Mouse (Mus musculus): ENCODE results near the gene Fyn. TPM values are rescaled to one million over a fixed set of nuclear protein-coding genes. Genes with fewer than 3 reads are reported as not detected.

Fyn gene
- polyA plus RNA-seq, 1 experiment from 2014 or later: 20.8 TPM

DNA sequence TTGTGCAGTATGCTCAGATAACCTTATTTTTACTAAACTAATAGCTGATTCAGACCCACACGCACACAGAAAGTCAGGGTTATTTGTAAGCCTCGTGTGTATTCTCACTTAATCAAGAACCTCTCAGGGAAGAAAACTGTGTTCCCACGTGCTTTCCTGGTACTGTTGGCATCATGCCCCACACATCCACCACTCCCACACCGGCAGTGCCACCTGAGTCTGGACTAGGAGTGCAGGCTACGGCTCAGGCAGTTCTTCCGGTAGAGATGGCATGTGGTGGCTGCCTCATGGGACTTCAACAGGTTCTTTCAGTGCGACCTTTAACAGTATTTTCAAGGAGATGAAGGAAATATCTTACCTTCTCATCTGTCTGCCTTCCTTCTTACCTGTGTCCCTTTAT lies 104.3 kb downstream of the Fyn start:
- peaks cover 7% of the 10 kb centered on the region for H3K4me1 ChIP-seq
- H3K27me3 ChIP-seq (ENCODE audit: insufficient read depth, poor library complexity, severe bottlenecking): no peaks in the 10 kb centered on the region
- H3K4me3 ChIP-seq: no peak overlapping the region
- H3K9me3 ChIP-seq: no peaks in the 10 kb centered on the region
- no peaks in the 10 kb centered on the region for H3K36me3 ChIP-seq
- no peak for DNase-seq (ENCODE audit: low spot score)
- no peak overlapping the region for H3K27ac ChIP-seq
- WGBS: 84% methylated on average over 7 of the region's 7 CpGs

DNA sequence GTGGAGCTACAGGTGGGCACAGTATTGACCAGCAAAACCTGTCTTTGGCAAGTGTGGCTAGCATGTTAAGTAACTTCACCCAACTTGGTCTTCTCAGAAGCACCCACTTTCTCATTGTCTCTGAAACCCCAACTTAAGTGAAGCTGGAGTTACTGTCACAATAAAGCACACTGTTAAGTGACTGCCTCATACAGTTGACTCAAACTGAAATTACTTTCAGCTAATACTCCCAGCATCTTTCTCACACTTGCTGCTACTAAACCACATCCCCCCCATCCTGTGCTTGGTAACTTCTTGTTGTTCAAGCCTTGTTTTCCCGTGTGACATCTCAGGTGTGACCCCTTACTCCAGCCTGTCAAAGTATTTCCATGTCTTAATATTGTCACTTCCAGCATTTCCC lies 110.7 kb downstream of the Fyn start:
- Histone ChIP-seq H3K9me3 (no peaks in the 10 kb centered on the region), H3K4me1 (peaks cover 8% of the 10 kb centered on the region), H3K27ac (no peak overlapping the region), H3K27me3 (ENCODE audit: insufficient read depth, poor library complexity, severe bottlenecking) (no peaks in the 10 kb centered on the region), H3K36me3 (peaks cover 5% of the 10 kb centered on the region; the same call in 1 of the 2 replicates), H3K4me3 (no peak overlapping the region)
- WGBS: 72% methylated on average over 1 of the region's 1 CpGs
- no peak for DNase-seq (ENCODE audit: low spot score)

DNA sequence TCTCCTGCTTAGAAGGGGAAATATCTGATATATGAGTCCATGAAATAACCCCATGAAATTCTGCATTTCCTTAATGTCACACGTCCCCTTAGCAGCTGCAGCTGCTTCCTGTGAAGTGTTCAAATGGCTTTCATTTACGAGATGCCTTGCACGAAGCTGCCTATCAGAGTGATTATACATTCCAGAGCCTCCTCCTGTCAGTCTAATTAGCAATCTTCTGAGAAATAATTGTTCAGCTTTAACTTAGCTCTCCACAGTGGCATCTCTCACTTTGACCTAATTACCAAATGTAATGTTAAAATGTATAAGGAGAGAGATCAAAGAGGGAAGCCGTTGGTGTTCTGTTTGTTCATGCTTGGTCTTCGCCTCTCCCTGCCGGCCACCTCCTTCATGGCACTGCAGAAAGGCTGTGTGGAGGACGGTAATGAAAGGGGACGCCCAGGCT lies 115.7 kb downstream of the Fyn start:
- Histone ChIP-seq H3K27me3 (ENCODE audit: insufficient read depth, poor library complexity, severe bottlenecking) (no peaks in the 10 kb centered on the region), H3K27ac (no peak overlapping the region), H3K4me3 (no peak overlapping the region), H3K9me3 (no peaks in the 10 kb centered on the region), H3K36me3 (peaks cover 5% of the 10 kb centered on the region; the same call in 1 of the 2 replicates), H3K4me1 (peaks cover 39% of the 10 kb centered on the region)
- 53% methylated on average over 8 of the region's 8 CpGs for WGBS
- DNase-seq (ENCODE audit: low spot score): no peak

DNA sequence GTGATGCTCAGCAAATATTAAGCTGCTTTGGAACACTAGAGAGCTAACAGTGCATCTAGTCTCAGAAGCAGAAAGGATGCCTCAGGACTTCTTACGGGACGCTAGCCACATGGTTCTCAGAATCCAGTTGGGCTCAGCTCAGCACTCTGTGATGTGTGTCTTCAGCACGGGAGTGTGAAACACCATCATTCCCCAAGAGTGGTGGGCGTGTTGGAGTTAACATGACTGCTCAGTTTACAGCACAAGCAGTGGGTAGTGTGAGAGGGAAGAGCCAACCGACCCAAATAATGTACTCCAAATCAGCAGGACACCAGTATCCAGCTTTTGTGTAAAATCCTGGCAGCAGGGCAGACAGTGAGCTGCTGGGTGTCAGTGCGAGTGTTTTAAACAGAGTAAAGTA lies 116.2 kb downstream of the Fyn start:
- no peak for DNase-seq (ENCODE audit: low spot score)
- H3K4me3 ChIP-seq: no peak overlapping the region
- no peaks in the 10 kb centered on the region for H3K27me3 ChIP-seq (ENCODE audit: insufficient read depth, poor library complexity, severe bottlenecking)
- no peaks in the 10 kb centered on the region for H3K9me3 ChIP-seq
- WGBS: 43% methylated on average over 6 of the region's 6 CpGs
- no peak overlapping the region for H3K27ac ChIP-seq
- peaks cover 5% of the 10 kb centered on the region; the same call in 1 of the 2 replicates for H3K36me3 ChIP-seq
- peaks cover 40% of the 10 kb centered on the region for H3K4me1 ChIP-seq

DNA sequence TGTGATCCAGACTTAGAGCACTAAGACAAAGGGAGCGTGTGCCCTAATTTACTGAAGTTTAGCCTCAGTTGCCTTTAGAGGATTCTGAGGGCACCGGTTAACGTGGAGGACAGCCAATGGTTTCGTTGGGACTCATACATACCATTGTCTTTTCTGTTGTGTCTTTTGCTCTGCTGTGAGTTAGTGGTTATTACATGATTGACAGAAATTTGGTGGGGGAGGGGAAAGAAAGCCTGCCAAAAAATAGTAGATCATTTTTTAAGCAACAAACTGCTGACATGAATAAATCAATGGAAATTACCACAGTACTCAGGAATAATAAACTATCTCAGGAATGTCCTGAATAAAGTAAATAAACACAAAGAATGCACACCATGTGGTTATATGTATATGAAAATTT lies 117.3 kb downstream of the Fyn start:
- 83% methylated on average over 4 of the region's 4 CpGs for WGBS
- Histone ChIP-seq H3K4me3 (no peak overlapping the region), H3K27me3 (ENCODE audit: insufficient read depth, poor library complexity, severe bottlenecking) (no peaks in the 10 kb centered on the region), H3K27ac (no peak overlapping the region), H3K9me3 (no peaks in the 10 kb centered on the region), H3K4me1 (peaks cover 49% of the 10 kb centered on the region), H3K36me3 (peaks cover 5% of the 10 kb centered on the region; the same call in 1 of the 2 replicates)
- DNase-seq (ENCODE audit: low spot score): no peak

DNA sequence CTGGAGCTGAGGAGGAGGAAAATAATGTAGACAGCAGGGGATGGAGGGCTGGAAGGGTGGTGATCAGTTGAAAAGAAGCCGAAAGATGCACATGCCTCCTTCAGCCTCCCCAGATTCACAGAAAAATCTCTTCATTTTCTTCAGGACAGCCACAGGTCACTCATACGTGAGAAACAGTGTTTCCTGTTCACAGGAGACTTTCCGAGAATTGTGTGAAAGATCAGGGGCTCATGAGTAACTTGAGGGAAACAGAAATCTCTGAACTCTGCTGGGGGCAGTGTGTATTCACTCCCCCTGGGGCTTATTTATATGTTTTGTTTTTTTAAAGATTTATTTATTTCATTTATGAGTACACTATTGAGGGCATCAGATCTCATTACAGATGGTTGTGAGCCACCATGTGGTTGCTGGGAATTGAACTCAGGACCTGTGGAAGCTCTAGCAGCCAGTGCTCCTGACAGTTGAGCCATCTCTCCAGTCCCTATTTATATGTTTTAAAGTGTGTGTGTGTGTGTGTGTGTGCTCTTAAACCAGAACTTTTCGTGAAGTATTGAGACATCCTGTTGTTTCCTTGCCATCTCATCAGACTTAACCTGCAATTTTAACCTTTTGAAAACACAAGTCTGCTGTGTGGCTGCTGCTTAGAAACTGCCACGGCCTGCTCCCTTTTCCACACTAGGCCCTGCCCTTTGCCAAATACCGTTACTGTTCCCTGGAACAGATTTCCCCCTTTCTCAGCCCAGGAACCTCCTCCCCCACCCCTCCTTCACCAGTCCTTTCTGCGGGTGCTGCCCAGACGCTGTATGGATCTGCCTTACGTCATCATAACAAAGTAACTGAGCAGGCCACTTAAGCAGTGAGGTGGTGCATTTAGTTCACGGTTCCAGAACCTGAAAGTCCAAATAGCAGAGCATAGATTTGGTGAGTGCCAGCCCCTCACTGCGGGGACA lies 118.1 kb downstream of the Fyn start:
- Histone ChIP-seq H3K4me3 (no peak overlapping the region), H3K4me1 (peaks cover 49% of the 10 kb centered on the region), H3K27ac (0 out of 2 replicates have a peak overlapping the region, but pooled peaks have one; percentile 10), H3K9me3 (no peaks in the 10 kb centered on the region), H3K36me3 (peaks cover 5% of the 10 kb centered on the region; the same call in 1 of the 2 replicates), H3K27me3 (ENCODE audit: insufficient read depth, poor library complexity, severe bottlenecking) (no peaks in the 10 kb centered on the region)
- 46% methylated on average over 11 of the region's 11 CpGs for WGBS
- DNase-seq (ENCODE audit: low spot score): no peak

DNA sequence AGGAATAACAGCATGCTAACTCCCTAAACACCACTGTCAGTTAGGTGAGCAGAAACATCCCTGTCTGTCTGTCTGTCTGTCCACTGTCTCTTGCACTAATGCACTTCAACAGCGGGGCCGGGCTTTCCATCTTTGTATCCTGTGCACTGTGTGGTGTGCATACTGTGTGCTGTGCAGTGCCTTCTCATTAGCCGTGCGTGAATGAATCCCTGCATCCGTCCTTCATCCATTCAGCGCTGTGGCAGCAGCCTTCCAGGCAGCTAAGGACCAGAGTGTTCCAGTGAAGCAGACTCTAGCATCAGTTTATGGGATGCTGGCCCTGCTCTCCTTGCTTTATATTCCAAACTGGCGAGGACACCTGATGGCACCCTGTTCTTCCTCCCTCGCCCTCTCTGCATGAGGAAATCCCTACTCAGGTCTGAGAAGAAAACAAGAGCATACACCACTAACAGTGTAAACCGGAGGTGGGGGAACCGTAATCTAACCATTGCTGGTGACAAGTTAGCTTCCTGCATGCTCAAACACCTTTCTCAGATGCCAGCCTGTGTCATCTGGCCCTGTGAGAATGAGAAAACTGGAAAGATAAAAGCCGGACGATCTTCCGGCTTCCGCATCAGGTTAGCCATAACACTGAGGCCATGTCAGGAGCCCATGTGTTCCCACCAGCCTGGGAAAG lies 119.2 kb downstream of the Fyn start:
- H3K9me3 ChIP-seq: no peaks in the 10 kb centered on the region
- peaks cover 49% of the 10 kb centered on the region for H3K4me1 ChIP-seq
- H3K4me3 ChIP-seq: no peak overlapping the region
- peaks cover 5% of the 10 kb centered on the region; the same call in 1 of the 2 replicates for H3K36me3 ChIP-seq
- WGBS: 75% methylated on average over 14 of the region's 14 CpGs
- no peaks in the 10 kb centered on the region for H3K27me3 ChIP-seq (ENCODE audit: insufficient read depth, poor library complexity, severe bottlenecking)
- DNase-seq (ENCODE audit: low spot score): no peak
- H3K27ac ChIP-seq: peak overlapping the region; percentile 23; the same call in 1 of the 2 replicates

DNA sequence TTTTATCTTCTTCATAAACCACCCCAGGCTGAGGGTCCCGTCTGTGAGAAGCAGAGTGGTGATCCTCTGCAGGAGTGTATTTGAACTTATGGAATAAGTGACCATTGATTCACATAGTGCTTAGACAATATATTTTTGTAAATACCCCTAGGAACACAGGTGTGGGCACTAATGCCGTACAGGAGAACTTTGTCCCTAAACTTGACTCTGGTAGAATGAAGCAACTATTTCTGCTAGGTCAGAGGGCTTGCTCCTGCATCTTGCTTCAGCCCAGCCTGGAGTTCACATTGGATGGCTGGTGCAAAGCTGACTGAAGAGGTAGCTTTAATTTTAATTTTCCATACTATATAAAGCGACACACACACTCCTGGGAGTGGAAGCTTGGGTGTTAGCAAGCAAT lies 119.9 kb downstream of the Fyn start:
- no peaks in the 10 kb centered on the region for H3K36me3 ChIP-seq
- H3K27ac ChIP-seq: no peak overlapping the region
- DNase-seq (ENCODE audit: low spot score): no peak
- H3K4me3 ChIP-seq: no peak overlapping the region
- peaks cover 49% of the 10 kb centered on the region for H3K4me1 ChIP-seq
- WGBS: 72% methylated on average over 3 of the region's 3 CpGs
- H3K9me3 ChIP-seq: no peaks in the 10 kb centered on the region
- no peaks in the 10 kb centered on the region for H3K27me3 ChIP-seq (ENCODE audit: insufficient read depth, poor library complexity, severe bottlenecking)

DNA sequence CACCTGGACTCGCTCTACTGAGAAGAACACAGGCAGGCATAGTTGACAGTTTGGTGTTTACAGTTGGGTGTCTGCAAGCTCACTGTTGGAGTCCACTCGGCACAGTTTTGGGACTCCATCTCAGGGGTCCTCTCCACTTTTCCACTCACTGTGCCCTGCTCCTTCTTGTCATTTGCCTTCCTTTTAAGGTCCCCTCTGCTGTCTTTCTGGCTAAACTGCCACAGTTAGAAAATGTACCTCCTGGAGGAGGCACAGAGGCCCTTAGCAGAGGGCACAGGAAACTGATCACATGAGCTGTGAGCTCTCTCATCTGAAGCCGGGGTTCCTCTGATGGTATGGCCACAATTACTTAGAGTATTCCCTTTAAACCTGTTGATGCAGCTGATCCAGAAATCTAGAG lies 120.3 kb downstream of the Fyn start:
- Histone ChIP-seq H3K9me3 (no peaks in the 10 kb centered on the region), H3K27me3 (ENCODE audit: insufficient read depth, poor library complexity, severe bottlenecking) (no peaks in the 10 kb centered on the region), H3K36me3 (no peaks in the 10 kb centered on the region), H3K4me3 (no peak overlapping the region), H3K27ac (no peak overlapping the region), H3K4me1 (peaks cover 49% of the 10 kb centered on the region)
- no peak for DNase-seq (ENCODE audit: low spot score)
- 80% methylated on average over 3 of the region's 3 CpGs for WGBS

DNA sequence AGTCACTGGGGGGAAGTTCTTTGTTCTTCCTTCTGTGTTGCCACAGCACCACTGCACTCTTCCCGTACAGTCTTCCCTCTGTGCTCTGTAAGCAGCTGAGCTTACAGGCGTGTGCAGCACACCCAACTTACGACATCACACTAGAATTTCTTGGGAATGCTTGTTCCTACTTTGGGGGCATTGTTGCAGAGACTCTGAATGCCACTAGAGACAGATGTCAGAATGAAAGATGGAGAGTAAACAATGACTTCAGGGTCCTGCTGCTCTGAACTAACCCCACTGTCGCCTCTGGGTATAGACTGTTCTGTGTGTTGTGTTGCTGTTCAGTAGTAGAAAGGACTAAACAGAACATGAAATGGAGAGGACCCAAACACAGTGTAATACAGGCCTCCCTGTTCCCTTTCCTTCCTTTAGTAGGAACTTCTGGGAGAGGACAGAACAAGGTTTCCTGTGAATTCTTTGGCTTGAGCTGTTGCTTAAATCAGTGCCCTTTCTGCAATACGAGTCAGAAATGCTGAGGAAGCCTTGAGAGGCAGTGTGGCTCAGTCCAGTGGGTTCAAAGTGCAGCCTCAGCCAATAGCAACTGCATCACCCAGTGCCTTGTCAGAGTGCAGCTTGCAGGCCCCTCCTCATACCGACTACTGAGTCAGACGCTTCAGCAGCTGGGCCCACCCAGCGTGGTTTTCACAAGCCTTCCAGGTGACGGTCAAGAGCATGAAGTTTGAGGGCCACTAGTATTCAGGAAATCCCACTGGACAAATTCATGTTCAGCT lies 121.9 kb downstream of the Fyn start:
- no peak for DNase-seq (ENCODE audit: low spot score)
- Histone ChIP-seq H3K27ac (no peak overlapping the region), H3K27me3 (ENCODE audit: insufficient read depth, poor library complexity, severe bottlenecking) (no peaks in the 10 kb centered on the region), H3K36me3 (no peaks in the 10 kb centered on the region), H3K4me3 (no peak overlapping the region), H3K9me3 (no peaks in the 10 kb centered on the region), H3K4me1 (peaks cover 47% of the 10 kb centered on the region)
- 77% methylated on average over 9 of the region's 9 CpGs for WGBS

DNA sequence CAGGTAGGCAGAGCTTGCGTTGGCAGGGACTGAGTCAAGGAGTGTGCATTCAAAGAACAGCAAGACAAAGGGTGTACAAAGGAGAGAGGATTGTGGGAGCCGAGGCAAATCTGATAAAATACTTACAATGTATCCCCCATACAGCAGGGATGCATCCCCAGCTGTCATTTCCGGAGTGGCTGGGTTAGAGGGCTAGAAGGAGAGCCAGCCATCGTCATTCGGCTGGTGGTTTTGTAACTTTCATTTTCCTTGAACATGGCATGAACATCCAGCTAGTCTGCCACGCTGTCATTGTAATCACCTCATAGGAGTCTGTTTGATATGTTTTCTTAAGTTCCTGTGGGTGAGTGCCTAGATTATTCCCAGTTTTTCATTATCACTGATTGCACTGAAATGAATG lies 123.5 kb downstream of the Fyn start:
- no peaks in the 10 kb centered on the region for H3K27me3 ChIP-seq (ENCODE audit: insufficient read depth, poor library complexity, severe bottlenecking)
- H3K4me3 ChIP-seq: no peak overlapping the region
- peaks cover 45% of the 10 kb centered on the region for H3K4me1 ChIP-seq
- DNase-seq (ENCODE audit: low spot score): no peak
- 85% methylated on average over 6 of the region's 6 CpGs for WGBS
- no peaks in the 10 kb centered on the region for H3K36me3 ChIP-seq
- no peaks in the 10 kb centered on the region for H3K9me3 ChIP-seq
- no peak overlapping the region for H3K27ac ChIP-seq

DNA sequence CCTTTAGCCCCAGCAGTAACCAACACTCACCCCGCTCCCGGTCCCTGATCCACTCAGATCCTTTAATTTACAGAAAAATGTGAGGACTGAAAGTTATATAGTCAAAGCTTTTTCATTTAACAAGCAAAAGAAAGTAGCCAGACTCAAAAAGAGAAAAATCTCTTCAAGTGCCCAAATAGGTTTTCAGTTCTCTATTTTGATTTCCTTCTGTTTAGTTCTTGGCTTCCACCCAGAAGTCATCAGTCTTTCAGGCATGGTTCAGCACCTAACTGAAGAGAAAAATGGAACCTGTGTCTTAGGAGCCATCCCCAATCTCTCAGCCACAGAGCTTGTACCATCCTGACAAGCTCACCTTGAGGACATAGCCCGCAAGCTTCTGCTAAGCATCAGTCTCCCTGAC lies 124.4 kb downstream of the Fyn start:
- 90% methylated on average over 3 of the region's 3 CpGs for WGBS
- no peaks in the 10 kb centered on the region for H3K27me3 ChIP-seq (ENCODE audit: insufficient read depth, poor library complexity, severe bottlenecking)
- H3K4me1 ChIP-seq: peaks cover 39% of the 10 kb centered on the region
- no peak for DNase-seq (ENCODE audit: low spot score)
- no peak overlapping the region for H3K4me3 ChIP-seq
- no peak overlapping the region for H3K27ac ChIP-seq
- H3K36me3 ChIP-seq: no peaks in the 10 kb centered on the region
- H3K9me3 ChIP-seq: no peaks in the 10 kb centered on the region
